Mouse (Mus musculus) bone marrow, adult 2 months (tissue): ENCODE data around the gene Hp1bp3.

Experiments used
- CTCF ChIP-seq: fragments of 200-500 bp; IDR thresholded peaks from 2 replicates; pipeline ENCODE4 v1.5.1; 2011; ENCODE audit warnings: low read length, control low read depth; ENCODE audit not compliant: control insufficient read depth, insufficient read depth
- POLR2A ChIP-seq: fragments of 200-500 bp; IDR thresholded peaks from 2 replicates; pipeline ENCODE4 v1.6.1; 2011; ENCODE audit warnings: low read depth, mild to moderate bottlenecking, control low read depth, low read length, borderline replicate concordance; ENCODE audit not compliant: control insufficient read depth

- TF ChIP-seq CTCF, result no peak
- TF ChIP-seq POLR2A, result no peak
Observed at GRCm38 (mm10) chr4:138221406-138221805, 5.3 kb downstream of the Hp1bp3 start.
